Mouse (Mus musculus): ENCODE measurements around the gene Hephl1.

The Hephl1 gene

GRCm38 (mm10) chr9:15017791-15018755 lies 93.8 kb downstream of the Hephl1 start:
- peak; percentile 98 for DNase-seq (ENCODE audit: low read depth)

- DNase-seq (ENCODE audit: low read depth) = peak; percentile 85
Measured at GRCm38 (mm10) chr9:15015223-15015956, 96.5 kb downstream of the Hephl1 start.

GRCm38 (mm10) chr9:15007566-15007965 lies 104.3 kb downstream of the Hephl1 start:
- no peak for DNase-seq (ENCODE audit: low read depth)

GRCm38 (mm10) chr9:15004298-15004685 lies 107.6 kb downstream of the Hephl1 start:
- DNase-seq (ENCODE audit: low read depth) = peak; percentile 20

- DNase-seq (ENCODE audit: low read depth) = no peak
Measured at GRCm38 (mm10) chr9:15003676-15004297, 108.1 kb downstream of the Hephl1 start.

GRCm38 (mm10) chr9:15002995-15003613 lies 108.8 kb downstream of the Hephl1 start:
- DNase-seq (ENCODE audit: low read depth) = no peak

All from 416B (cell line).